Mouse (Mus musculus) spleen, adult 2 months (tissue): ENCODE results near the gene Cntnap2.

Experiments used
- CTCF ChIP-seq: fragments of 200-500 bp; IDR thresholded peaks from 2 replicates; pipeline ENCODE4 v1.5.1; 2011; ENCODE audit warnings: mild to moderate bottlenecking, inconsistent platforms; ENCODE audit not compliant: insufficient read depth, insufficient read length, insufficient replicate concordance; ENCODE audit errors: extremely low read depth
- POLR2A ChIP-seq: fragments of 200-500 bp; IDR thresholded peaks from 2 replicates; pipeline ENCODE4 v1.6.1; 2011; ENCODE audit warnings: low read depth, low read length, inconsistent platforms

DNA sequence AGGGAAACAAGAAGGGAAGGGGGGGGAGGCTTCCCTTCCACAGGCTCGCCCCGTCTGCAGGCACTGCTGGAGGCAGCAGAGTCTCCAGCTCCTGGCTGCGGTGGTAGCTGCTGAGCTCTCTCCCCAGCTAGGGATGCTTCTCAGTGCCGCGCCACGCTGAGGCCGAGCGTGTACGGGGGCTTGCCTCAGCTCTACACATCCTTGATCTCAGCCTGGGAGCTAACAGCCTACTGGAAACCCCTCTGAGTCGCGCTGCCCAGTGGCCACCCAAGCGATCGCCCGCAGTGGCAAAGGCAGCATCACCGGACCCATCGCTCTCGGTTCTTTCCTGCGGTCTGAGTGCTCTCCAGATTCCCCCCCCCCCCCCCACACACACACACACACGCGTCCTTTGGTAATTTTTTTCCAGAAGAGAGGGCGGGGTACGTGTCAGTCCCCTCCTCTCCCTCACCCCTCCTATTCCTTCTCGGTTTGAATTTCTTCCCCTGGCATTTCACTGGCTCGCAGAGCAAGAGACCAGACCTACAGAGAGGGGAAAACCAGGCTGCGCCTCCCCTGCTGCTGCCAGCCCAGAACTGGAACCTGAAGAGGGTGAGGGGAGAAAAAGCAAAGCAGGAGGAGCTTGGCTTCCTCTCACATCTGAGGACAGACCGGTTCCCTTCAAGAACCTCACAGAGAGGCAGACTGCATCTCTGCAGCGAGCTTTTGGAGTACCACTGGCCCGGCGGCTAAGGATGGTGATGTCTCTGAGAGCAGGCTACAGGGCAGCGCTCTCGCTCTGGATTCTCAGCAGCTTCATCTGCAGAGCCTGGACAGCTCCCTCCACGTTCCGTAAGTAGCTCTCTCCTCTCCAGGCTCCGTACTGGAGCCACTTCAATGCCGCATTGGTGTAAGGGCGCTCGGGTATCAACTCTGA, 657 bp downstream of the Cntnap2 start:
- TF ChIP-seq CTCF (no peak), POLR2A (no peak)
